Mouse (Mus musculus) c-Kit-positive CD71-positive TER-119-positive erythroid progenitor cells, embryonic 14.5 days (primary cell): ENCODE data around the gene Gm5771.
"Not testable (repeated sequence)": the region's sequence is repeated elsewhere in the genome, so short reads cannot be mapped to it uniquely, and the experiment has no call there.

Experiments
- DNase-seq: peaks from one replicate; pipeline ENCODE4 v3.0.0-alpha.2; 2013; ENCODE audit warnings: low spot score

Gm5771 gene

GRCm38 (mm10) chr6:41392056-41392455 lies at the start of gene Gm5771:
TSS of gene Gm5771 (plus strand) at chr6:41392356.
- not testable (repeated sequence) for DNase-seq

DNA sequence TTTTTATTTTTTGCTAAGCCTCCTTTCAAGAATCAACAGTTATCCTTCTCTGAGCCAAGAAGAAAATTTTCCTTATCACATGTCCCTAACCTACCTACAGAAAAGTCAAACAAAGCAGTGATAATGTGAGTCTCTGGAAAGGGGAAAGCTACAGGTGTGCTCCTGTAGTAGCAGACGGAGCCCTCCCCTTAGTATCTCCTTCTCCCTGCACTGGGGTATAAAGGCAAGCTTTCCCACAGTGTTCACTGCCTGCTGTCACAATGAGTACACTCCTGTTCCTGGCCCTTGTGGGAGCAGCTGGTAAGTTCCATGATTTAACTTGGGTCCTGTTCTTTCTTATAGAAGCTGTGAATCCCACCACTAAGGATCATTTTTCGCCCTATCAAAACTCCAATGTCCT lies 38.2 kb upstream of the Gm5771 start, which contains the start of gene Try10:
Try10 (plus strand) TSS at position 174 of the 400 bp plus-strand sequence.
- DNase-seq, result no peak

GRCm38 (mm10) chr6:41373772-41374171 lies 18.4 kb upstream of the Gm5771 start:
- not testable (repeated sequence) for DNase-seq

DNA sequence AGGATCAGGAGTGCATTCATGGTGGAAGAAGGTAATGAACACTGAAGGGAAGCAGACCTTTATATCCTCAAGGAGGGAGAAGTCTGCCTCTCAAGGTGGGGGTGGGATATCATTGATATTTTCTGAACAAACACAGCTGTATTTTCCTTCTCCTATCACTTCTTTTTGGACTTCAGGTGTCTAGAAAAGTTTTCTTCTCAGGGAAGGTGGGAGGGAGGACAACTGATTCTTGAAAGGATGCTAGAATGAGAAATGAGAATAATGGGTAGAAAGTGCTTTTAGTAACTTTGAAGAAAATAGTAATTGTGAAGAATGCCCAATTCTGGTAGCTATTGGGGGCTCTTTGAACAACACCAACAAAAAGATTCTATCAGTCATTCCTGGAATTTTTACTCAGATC lies 14.6 kb upstream of the Gm5771 start, which contains the start of gene Prss3:
Prss3 (minus strand) TSS at position 101 of the 400 bp plus-strand sequence.
- not testable (repeated sequence) for DNase-seq

DNA sequence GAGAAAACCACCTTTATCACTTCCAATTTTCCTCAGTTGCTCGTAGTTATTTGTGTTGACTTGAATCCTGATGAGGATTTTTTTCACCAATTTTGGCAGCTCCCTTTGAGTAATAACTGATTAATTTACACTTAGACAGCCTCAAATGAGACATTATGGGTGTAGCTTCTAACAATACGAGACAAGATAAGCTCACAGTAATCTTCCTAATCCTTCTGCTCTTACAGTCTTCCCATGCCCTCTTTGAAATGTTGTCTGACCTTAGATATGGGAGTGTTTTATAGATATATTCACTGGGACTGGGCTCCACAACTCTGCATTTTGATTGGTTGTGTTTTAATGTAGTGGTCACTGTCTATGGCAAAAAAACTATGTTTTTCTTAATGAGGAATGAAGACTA lies 5.4 kb upstream of the Gm5771 start:
- no peak for DNase-seq

GRCm38 (mm10) chr6:41391640-41392039 lies 516 bp upstream of the Gm5771 start:
- not testable (repeated sequence) for DNase-seq

DNA sequence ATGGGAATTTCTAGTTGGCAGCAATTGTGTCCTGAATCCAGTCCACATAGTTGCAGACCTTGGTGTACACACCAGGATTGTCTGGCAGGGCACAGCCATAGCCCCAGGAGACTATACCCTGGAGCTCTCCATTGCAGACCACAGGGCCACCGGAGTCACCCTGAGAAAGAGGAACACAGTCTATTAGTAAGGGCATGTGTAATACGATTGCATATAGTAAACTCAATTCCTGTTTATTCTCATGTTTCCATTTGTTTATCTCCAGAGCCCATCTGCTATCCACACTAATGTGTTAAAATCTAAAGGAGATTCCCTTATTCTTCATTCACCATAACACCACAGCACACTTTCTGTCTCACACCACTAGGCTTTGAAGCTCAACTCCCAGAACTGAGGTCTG lies 50.1 kb downstream of the Gm5771 start:
- DNase-seq, result not testable (repeated sequence)

- not testable (repeated sequence) for DNase-seq
Measured at GRCm38 (mm10) chr6:41446045-41446444, 53.9 kb downstream of the Gm5771 start, which contains the start of gene Gm10334. TSS of gene Gm10334 (minus strand) at chr6:41446145.
